Mouse (Mus musculus) c-Kit-positive CD71-negative TER-119-negative erythroid progenitor cells, embryonic 14.5 days (primary cell): ENCODE results near the gene Sox5.

Experiments used
- DNase-seq: peaks from one replicate; pipeline ENCODE4 v3.0.0-alpha.2; 2013; ENCODE audit warnings: low read depth

Gene Sox5

DNA sequence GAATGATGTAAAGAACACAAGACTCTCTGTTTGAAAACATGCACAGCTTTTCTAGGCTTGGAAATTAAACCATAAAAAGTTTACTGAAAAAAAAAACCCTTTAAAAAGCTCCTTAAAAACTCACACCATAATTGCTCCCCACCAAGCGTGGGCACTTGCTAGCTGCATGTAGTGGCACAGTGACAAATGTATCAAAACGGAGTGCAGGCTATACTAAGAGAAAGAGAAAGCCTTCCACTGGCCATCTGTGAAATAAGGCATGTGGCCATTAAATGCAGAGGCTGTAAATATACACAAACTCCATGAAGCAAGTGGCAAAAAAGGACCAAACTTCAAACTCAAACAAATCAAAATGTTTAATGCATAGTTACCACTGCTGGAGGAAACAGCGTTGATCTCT lies 927.7 kb downstream of the Sox5 start:
- no peak for DNase-seq

DNA sequence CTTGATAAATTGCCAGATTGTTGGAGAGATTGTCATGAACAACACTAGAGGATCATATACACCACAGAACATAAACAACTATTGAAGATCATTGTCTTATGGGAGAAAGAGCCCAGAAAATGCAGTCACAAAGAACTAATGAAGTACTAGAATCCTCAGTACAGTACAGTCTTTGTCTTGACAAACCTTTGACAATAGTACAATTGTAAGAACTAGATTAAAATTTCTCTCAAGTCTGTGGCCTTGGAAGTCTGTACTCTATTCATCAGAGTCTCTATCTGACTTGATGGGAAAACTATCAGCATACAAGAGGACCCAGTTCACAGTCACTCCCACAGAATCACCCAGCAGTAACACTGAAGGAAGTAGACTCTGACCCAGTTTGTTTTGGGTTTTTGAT lies 936.0 kb downstream of the Sox5 start:
- no peak for DNase-seq

DNA sequence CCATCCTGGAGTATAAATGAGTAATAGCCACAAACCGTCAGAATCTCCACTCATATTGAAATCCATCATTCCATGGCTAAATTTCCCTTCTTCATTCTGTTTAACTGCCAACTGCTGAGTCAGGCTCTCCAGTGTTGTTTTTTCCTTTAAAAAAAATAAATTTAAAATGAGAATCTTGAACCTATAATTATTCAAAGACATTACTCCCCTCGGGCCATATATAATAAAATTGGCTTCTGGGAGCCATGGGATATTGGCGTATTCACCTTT lies 937.1 kb downstream of the Sox5 start:
- DNase-seq = no peak

- DNase-seq = no peak
Measured at GRCm38 (mm10) chr6:143843933-143844700, 937.7 kb downstream of the Sox5 start.

DNA sequence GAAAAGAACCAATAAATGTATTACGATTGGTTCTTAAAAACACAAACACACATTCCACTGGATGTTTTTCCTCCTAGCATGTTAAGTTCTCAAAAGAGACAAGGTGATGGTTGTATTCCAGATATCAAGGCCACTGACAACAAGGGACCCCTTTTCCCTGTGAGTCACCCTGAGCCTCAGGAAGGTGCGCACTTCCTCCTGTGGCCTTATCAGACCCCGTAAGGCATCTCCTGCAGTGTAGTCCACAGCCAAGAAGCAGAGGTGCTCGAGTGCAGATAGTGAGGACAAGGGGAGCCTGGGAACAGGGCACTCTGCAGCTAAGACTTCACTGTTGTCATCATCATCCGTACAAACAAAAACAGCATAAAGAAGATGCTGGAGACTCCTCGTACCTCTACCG lies 939.8 kb downstream of the Sox5 start:
- DNase-seq = no peak

GRCm38 (mm10) chr6:143841109-143841638 lies 940.6 kb downstream of the Sox5 start:
- DNase-seq = no peak

DNA sequence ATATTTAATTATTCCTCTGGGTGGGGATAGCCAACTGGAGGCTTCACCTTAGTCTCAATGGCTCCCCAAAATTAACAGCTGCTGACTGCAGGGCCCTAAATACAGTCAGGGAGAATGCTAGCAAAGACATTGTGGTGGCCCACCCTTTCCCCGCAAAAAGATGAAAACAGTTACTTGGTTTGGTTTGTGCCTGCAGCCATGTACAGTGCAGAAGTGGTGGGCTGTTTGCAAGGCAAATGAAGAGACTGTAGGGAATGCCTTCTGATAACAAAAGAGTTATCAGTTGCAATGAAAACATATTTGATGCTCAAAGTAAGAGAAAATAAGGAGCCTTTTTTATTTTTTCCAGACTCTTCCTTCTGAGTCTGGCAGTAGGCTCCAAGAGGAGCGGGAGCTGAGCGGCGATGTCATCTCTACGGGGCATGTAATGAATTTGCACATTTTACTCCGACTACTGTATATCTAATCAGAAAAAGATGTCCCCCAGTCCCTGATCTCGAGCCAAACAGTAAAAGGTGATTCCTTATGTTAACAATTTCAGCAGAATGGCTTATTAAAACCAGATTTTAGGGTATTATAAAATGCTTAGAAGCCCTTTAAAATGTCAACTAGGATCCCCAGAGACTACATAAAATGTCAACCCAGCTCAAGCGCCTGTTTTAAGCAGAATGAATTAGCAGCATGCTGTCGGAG lies 943.2 kb downstream of the Sox5 start:
- DNase-seq = no peak

DNA sequence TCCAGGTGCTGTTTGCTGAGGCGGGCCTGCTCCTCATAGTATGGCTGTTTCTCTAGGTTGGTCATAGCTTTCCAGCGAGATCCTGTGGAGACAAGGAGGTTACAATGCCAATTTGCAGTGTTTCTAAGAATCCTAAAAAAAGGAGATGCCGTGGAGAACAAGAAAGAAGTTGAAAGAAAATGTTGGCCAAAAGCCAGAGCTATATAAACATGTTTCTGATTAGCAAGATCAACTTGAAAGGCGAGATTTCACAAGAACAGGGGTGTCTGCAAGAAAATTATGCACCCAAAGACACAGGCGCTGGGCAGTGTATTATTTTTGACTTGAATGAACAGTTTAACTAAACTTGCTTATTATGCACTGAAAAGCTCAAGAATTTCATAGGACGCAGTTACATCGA lies 946.4 kb downstream of the Sox5 start:
- no peak for DNase-seq

GRCm38 (mm10) chr6:143833986-143834385 lies 947.8 kb downstream of the Sox5 start:
- no peak for DNase-seq

- DNase-seq = no peak
Measured at GRCm38 (mm10) chr6:143833182-143833558, 948.6 kb downstream of the Sox5 start.

GRCm38 (mm10) chr6:143832483-143833181 lies 949.1 kb downstream of the Sox5 start:
- no peak for DNase-seq

DNA sequence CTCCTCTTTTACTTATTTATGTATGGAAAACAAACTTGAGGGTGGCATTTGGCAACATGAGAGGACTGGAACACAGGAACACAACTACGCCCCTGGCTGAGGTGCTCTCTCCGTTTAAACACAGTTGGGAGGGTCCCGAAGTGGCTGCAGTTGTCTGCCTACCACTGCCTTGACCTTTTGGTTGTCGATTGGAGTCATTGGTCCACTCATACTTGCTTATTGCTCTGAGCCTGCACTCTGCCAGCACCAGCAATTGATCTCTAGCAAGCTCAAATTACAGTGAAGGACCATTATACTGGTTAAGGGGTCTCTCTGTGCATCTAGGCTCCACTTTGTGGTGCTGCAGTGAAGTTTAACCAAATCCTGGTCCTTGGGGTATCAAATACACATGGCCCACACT lies 950.5 kb downstream of the Sox5 start:
- DNase-seq = no peak

DNA sequence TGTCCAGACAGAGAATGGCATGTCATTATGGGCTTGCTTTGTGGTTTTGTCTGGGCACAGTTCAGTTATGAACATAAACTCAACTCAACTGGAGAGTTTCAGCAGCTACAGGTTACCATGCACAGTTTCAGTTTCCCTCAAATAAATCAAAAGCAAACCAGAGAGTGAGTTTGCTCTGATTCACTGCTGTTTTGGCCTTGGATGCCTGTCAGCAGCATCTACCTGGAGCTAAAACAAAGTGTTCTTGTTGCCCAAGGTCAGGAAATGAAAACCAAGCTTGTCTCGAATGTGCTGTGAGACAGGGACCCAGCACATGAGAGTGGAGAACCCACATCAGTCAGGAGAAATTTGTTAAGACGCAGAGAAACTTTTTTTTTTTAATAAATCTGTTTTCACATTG lies 951.6 kb downstream of the Sox5 start:
- DNase-seq = no peak

GRCm38 (mm10) chr6:143826786-143827185 lies 955.0 kb downstream of the Sox5 start:
- DNase-seq = no peak

- no peak for DNase-seq
Measured at GRCm38 (mm10) chr6:143825966-143826365, 955.8 kb downstream of the Sox5 start.

GRCm38 (mm10) chr6:143825086-143825485 lies 956.7 kb downstream of the Sox5 start:
- DNase-seq = no peak

GRCm38 (mm10) chr6:143788446-143788845 lies 993.3 kb downstream of the Sox5 start:
- no peak for DNase-seq

- no peak for DNase-seq
Measured at GRCm38 (mm10) chr6:143787360-143787759, 994.4 kb downstream of the Sox5 start.

GRCm38 (mm10) chr6:143785685-143786084 lies 996.1 kb downstream of the Sox5 start:
- no peak for DNase-seq
